Mouse (Mus musculus): ENCODE data around the gene Lin7a. TPM values are rescaled to one million over a fixed set of nuclear protein-coding genes. Genes with fewer than 3 reads are reported as not detected.
A peak's percentile ranks its signal among the peaks of the same experiment; 100 is the strongest.

Lin7a gene
- polyA plus RNA-seq, 1 experiment from 2014 or later: 40.3 TPM

GRCm38 (mm10) chr10:107351696-107352485 is 80.4 kb downstream of the Lin7a start:
- no peak for ATAC-seq (ENCODE audit: low FRiP score)
- H3K36me3 ChIP-seq: no peaks in the 10 kb centered on the region
- whole genome bisulfite sequencing: 48% methylated on average over 6 of the region's 6 CpGs
- no peak overlapping the region for H3K4me3 ChIP-seq (replicated peaks)
- no peaks in the 10 kb centered on the region for H3K4me1 ChIP-seq
- no peak overlapping the region for H3K27ac ChIP-seq (replicated peaks)
- no peak overlapping the region for H3K4me2 ChIP-seq
- H3K9ac ChIP-seq (replicated peaks): no peak overlapping the region
- H3K9me3 ChIP-seq (replicated peaks): no peaks in the 10 kb centered on the region
- no peaks in the 10 kb centered on the region for H3K27me3 ChIP-seq (replicated peaks)

GRCm38 (mm10) chr10:107353483-107353882 is 82.0 kb downstream of the Lin7a start:
- Histone ChIP-seq H3K4me1 (no peaks in the 10 kb centered on the region), H3K27ac (replicated peaks) (no peak overlapping the region), H3K4me3 (replicated peaks) (no peak overlapping the region), H3K4me2 (no peak overlapping the region), H3K36me3 (no peaks in the 10 kb centered on the region), H3K9ac (replicated peaks) (no peak overlapping the region), H3K9me3 (replicated peaks) (no peaks in the 10 kb centered on the region), H3K27me3 (replicated peaks) (no peaks in the 10 kb centered on the region)
- no peak for ATAC-seq (ENCODE audit: low FRiP score)
- 91% methylated on average over 3 of the region's 3 CpGs for WGBS

GRCm38 (mm10) chr10:107358443-107359040 is 87.1 kb downstream of the Lin7a start:
- Histone ChIP-seq H3K9ac (replicated peaks) (no peak overlapping the region), H3K9me3 (replicated peaks) (no peaks in the 10 kb centered on the region), H3K27me3 (replicated peaks) (no peaks in the 10 kb centered on the region), H3K4me2 (no peak overlapping the region), H3K36me3 (no peaks in the 10 kb centered on the region), H3K27ac (replicated peaks) (no peak overlapping the region), H3K4me3 (replicated peaks) (no peak overlapping the region), H3K4me1 (no peaks in the 10 kb centered on the region)
- ATAC-seq (ENCODE audit: low FRiP score): no peak
- 92% methylated on average over 6 of the region's 6 CpGs for WGBS

- H3K9ac ChIP-seq (replicated peaks): no peak overlapping the region
- H3K27me3 ChIP-seq (replicated peaks): no peaks in the 10 kb centered on the region
- no peaks in the 10 kb centered on the region for H3K4me1 ChIP-seq
- H3K4me2 ChIP-seq: no peak overlapping the region
- H3K36me3 ChIP-seq: no peaks in the 10 kb centered on the region
- H3K27ac ChIP-seq (replicated peaks): no peak overlapping the region
- ATAC-seq (ENCODE audit: low FRiP score): no peak
- no peaks in the 10 kb centered on the region for H3K9me3 ChIP-seq (replicated peaks)
- H3K4me3 ChIP-seq (replicated peaks): no peak overlapping the region
These were observed 87.8 kb downstream of the Lin7a start for GRCm38 (mm10) chr10:107359296-107359695.

- Histone ChIP-seq H3K36me3 (no peaks in the 10 kb centered on the region), H3K4me2 (no peak overlapping the region), H3K9me3 (replicated peaks) (no peaks in the 10 kb centered on the region), H3K27ac (replicated peaks) (no peak overlapping the region), H3K4me3 (replicated peaks) (no peak overlapping the region), H3K9ac (replicated peaks) (no peak overlapping the region), H3K27me3 (replicated peaks) (no peaks in the 10 kb centered on the region), H3K4me1 (no peaks in the 10 kb centered on the region)
- WGBS: 62% methylated on average over 4 of the region's 4 CpGs
- no peak for ATAC-seq (ENCODE audit: low FRiP score)
These were observed 90.1 kb downstream of the Lin7a start for GRCm38 (mm10) chr10:107361546-107361945.

- Histone ChIP-seq H3K9ac (replicated peaks) (no peak overlapping the region), H3K4me1 (no peaks in the 10 kb centered on the region), H3K4me2 (no peak overlapping the region), H3K27me3 (replicated peaks) (no peaks in the 10 kb centered on the region), H3K36me3 (no peaks in the 10 kb centered on the region), H3K4me3 (replicated peaks) (no peak overlapping the region), H3K27ac (replicated peaks) (no peak overlapping the region), H3K9me3 (replicated peaks) (no peaks in the 10 kb centered on the region)
- no peak for ATAC-seq (ENCODE audit: low FRiP score)
- WGBS: 52% methylated on average over 2 of the region's 2 CpGs
These were observed 90.5 kb downstream of the Lin7a start for GRCm38 (mm10) chr10:107362026-107362425.

GRCm38 (mm10) chr10:107363049-107363816 is 91.7 kb downstream of the Lin7a start:
- no peak for ATAC-seq (ENCODE audit: low FRiP score)

GRCm38 (mm10) chr10:107377218-107377617 is 105.7 kb downstream of the Lin7a start:
- Histone ChIP-seq H3K4me2 (no peak overlapping the region), H3K4me3 (replicated peaks) (no peak overlapping the region), H3K9ac (replicated peaks) (no peak overlapping the region), H3K27me3 (replicated peaks) (no peaks in the 10 kb centered on the region), H3K36me3 (no peaks in the 10 kb centered on the region), H3K4me1 (no peaks in the 10 kb centered on the region), H3K9me3 (replicated peaks) (no peaks in the 10 kb centered on the region), H3K27ac (replicated peaks) (no peak overlapping the region)
- ATAC-seq (ENCODE audit: low FRiP score): no peak
- 25% methylated on average over 2 of the region's 2 CpGs for WGBS

More at GRCm38 (mm10) chr10:107363049-107363816, 91.7 kb downstream of the Lin7a start:
- H3K27ac ChIP-seq (replicated peaks): no peak overlapping the region
- H3K36me3 ChIP-seq: no peaks in the 10 kb centered on the region
- 91% methylated on average over 16 of the region's 16 CpGs for WGBS
- H3K9me3 ChIP-seq (replicated peaks): no peaks in the 10 kb centered on the region
- no peak overlapping the region for H3K9ac ChIP-seq (replicated peaks)
- H3K4me1 ChIP-seq: no peaks in the 10 kb centered on the region
- H3K4me3 ChIP-seq (replicated peaks): no peak overlapping the region
- H3K4me2 ChIP-seq: no peak overlapping the region
- no peaks in the 10 kb centered on the region for H3K27me3 ChIP-seq (replicated peaks)

- peak overlapping the region; percentile 10; the same call in 1 of the 2 replicates for H3K27ac ChIP-seq (replicated peaks)
- ATAC-seq (ENCODE audit: low FRiP score): peak; percentile 73; the same call in 1 of the 2 replicates
These were observed 109.8 kb downstream of the Lin7a start for GRCm38 (mm10) chr10:107381143-107381746.

GRCm38 (mm10) chr10:107383825-107384224 is 112.3 kb downstream of the Lin7a start:
- no peak for ATAC-seq (ENCODE audit: low FRiP score)
- Histone ChIP-seq H3K4me1 (no peaks in the 10 kb centered on the region), H3K36me3 (no peaks in the 10 kb centered on the region), H3K27ac (replicated peaks) (no peak overlapping the region), H3K9ac (replicated peaks) (no peak overlapping the region), H3K27me3 (replicated peaks) (no peaks in the 10 kb centered on the region), H3K4me3 (replicated peaks) (no peak overlapping the region), H3K9me3 (replicated peaks) (no peaks in the 10 kb centered on the region), H3K4me2 (no peak overlapping the region)

More at GRCm38 (mm10) chr10:107381143-107381746, 109.8 kb downstream of the Lin7a start:
- H3K27me3 ChIP-seq (replicated peaks): no peaks in the 10 kb centered on the region
- no peaks in the 10 kb centered on the region for H3K36me3 ChIP-seq
- H3K9me3 ChIP-seq (replicated peaks): no peaks in the 10 kb centered on the region
- H3K4me2 ChIP-seq: no peak overlapping the region
- no peak overlapping the region for H3K9ac ChIP-seq (replicated peaks)
- no peak overlapping the region for H3K4me3 ChIP-seq (replicated peaks)
- H3K4me1 ChIP-seq: no peaks in the 10 kb centered on the region
- 40% methylated on average over 4 of the region's 4 CpGs for WGBS

GRCm38 (mm10) chr10:107389505-107389904 is 118.0 kb downstream of the Lin7a start:
- H3K27me3 ChIP-seq (replicated peaks): no peaks in the 10 kb centered on the region
- H3K4me3 ChIP-seq (replicated peaks): no peak overlapping the region
- no peak overlapping the region for H3K27ac ChIP-seq (replicated peaks)
- no peaks in the 10 kb centered on the region for H3K9me3 ChIP-seq (replicated peaks)
- H3K4me2 ChIP-seq: no peak overlapping the region
- H3K9ac ChIP-seq (replicated peaks): no peak overlapping the region
- WGBS: 49% methylated on average over 4 of the region's 4 CpGs
- no peaks in the 10 kb centered on the region for H3K4me1 ChIP-seq
- peak; percentile 85; the same call in 1 of the 2 replicates for ATAC-seq (ENCODE audit: low FRiP score)
- H3K36me3 ChIP-seq: no peaks in the 10 kb centered on the region
